Mouse (Mus musculus) ovary, postnatal 10 days (tissue): ENCODE data around the gene Gm3072.
"Not testable (repeated sequence)": the region's sequence is repeated elsewhere in the genome, so short reads cannot be mapped to it uniquely, and the experiment has no call there.

Source experiments
- DNase-seq: peaks from one replicate; pipeline ENCODE4 v3.0.0; 2022; ENCODE audit warnings: low spot score

Gm3072 gene

GRCm38 (mm10) chr14:41624512-41624911, at the start of gene Gm3072:
Gene Gm3072 (minus strand): TSS chr14:41624612.
- DNase-seq = not testable (repeated sequence)

- DNase-seq = not testable (repeated sequence)
These were observed 23.8 kb upstream of the Gm3072 start for GRCm38 (mm10) chr14:41648176-41648575.

- DNase-seq = not testable (repeated sequence)
These were observed 22.0 kb upstream of the Gm3072 start, which contains the start of gene Gm3676 for GRCm38 (mm10) chr14:41646387-41646786. Gene Gm3676 (minus strand): TSS chr14:41646487.

- DNase-seq = not testable (repeated sequence)
These were observed 5.7 kb upstream of the Gm3072 start for GRCm38 (mm10) chr14:41630144-41630543.

GRCm38 (mm10) chr14:41622535-41622934, 1.9 kb downstream of the Gm3072 start:
- not testable (repeated sequence) for DNase-seq

- DNase-seq = not testable (repeated sequence)
These were observed 13.7 kb downstream of the Gm3072 start for GRCm38 (mm10) chr14:41610690-41611089.

- not testable (repeated sequence) for DNase-seq
These were observed 23.5 kb downstream of the Gm3072 start for GRCm38 (mm10) chr14:41600935-41601334.

- DNase-seq = not testable (repeated sequence)
These were observed 38.1 kb downstream of the Gm3072 start for GRCm38 (mm10) chr14:41586346-41586745.

- DNase-seq = not testable (repeated sequence)
These were observed 51.5 kb downstream of the Gm3072 start, which contains the start of gene 1700049E17Rik2 for GRCm38 (mm10) chr14:41572911-41573310. Gene 1700049E17Rik2 (plus strand): TSS chr14:41573211.
